Mouse (Mus musculus): Measurements from ENCODE around the gene Wasl. TPM values are rescaled to one million over a fixed set of nuclear protein-coding genes. Genes with fewer than 3 reads are reported as not detected.

The Wasl gene
- polyA plus RNA-seq, 1 experiment from 2014 or later: 37.1 TPM

DNA sequence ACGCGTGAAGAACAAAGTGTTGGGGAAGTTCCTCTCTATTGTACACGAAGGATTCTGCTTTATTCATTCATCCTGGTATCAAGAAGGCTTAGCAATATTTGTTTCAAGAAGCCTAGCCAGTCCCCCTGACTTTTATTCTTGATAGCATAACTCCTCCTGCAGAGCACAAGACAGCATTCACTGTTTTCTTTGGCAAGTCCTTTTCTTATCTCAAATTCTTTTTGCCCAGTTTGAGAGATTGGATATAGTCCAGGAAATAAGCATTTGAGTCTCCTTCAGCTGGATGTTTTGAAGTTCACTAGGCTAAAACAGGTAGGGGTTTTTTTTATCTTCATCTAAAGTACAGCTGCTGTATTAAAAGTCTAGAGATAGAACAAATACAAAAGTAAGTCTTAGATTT, 3.0 kb upstream of the Wasl start:
- H3K4me1 ChIP-seq (ENCODE audit: control insufficient read depth, insufficient read depth, low read length): no peaks in the 10 kb centered on the region
- WGBS: 82% methylated on average over 3 of the region's 3 CpGs
- DNase-seq (ENCODE audit: low spot score) (no peak), ATAC-seq (replicated peaks; ENCODE audit: insufficient number of reproducible peaks, low FRiP score, low TSS enrichment, low read depth) (no peak)
- H3K36me3 ChIP-seq (replicated peaks; ENCODE audit: control insufficient read depth, insufficient read depth, low read depth, low read length): no peaks in the 10 kb centered on the region
- no peaks in the 10 kb centered on the region for H3K27me3 ChIP-seq (ENCODE audit: control insufficient read depth, insufficient read depth, low read length)
- no peak overlapping the region for H3K27ac ChIP-seq (replicated peaks; ENCODE audit: low read depth, low read length)
- H3K4me2 ChIP-seq (ENCODE audit: low read depth, low read length): no peak overlapping the region
- H3K9me3 ChIP-seq (replicated peaks; ENCODE audit: control insufficient read depth, low read length): no peaks in the 10 kb centered on the region
- no peak overlapping the region for H3K9ac ChIP-seq (replicated peaks; ENCODE audit: low read length)
- H3K4me3 ChIP-seq (ENCODE audit: low read depth, low read length): no peak overlapping the region

DNA sequence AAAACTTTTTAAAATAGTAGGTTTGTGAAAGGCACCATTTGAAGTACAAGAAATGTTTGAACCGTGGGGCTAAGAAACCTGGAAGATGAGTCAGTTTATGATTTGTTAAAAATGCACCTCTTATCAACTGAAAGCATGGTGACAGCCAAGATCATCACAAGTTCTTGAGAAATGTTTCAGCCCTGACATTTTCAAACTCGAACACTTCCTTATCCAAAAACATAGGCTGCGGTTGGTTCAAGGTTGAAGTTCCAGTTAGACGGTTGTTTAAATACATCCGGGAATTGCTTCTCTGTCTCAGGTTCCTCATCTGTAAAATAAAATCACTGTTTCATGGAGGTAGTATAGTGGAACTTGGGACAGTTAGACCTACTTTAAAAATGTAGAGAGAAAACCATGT, 1.4 kb upstream of the Wasl start:
- Histone ChIP-seq H3K36me3 (replicated peaks; ENCODE audit: control insufficient read depth, insufficient read depth, low read depth, low read length) (no peaks in the 10 kb centered on the region), H3K9me3 (replicated peaks; ENCODE audit: control insufficient read depth, low read length) (no peaks in the 10 kb centered on the region), H3K4me1 (ENCODE audit: control insufficient read depth, insufficient read depth, low read length) (no peaks in the 10 kb centered on the region; the same call in 1 of the 2 replicates), H3K4me3 (ENCODE audit: low read depth, low read length) (no peak overlapping the region), H3K27me3 (ENCODE audit: control insufficient read depth, insufficient read depth, low read length) (no peaks in the 10 kb centered on the region), H3K4me2 (ENCODE audit: low read depth, low read length) (no peak overlapping the region), H3K9ac (replicated peaks; ENCODE audit: low read length) (no peak overlapping the region), H3K27ac (replicated peaks; ENCODE audit: low read depth, low read length) (no peak overlapping the region)
- 90% methylated on average over 5 of the region's 5 CpGs for WGBS
- ATAC-seq (replicated peaks; ENCODE audit: insufficient number of reproducible peaks, low FRiP score, low TSS enrichment, low read depth): no peak
- no peak for DNase-seq (ENCODE audit: low spot score)

DNA sequence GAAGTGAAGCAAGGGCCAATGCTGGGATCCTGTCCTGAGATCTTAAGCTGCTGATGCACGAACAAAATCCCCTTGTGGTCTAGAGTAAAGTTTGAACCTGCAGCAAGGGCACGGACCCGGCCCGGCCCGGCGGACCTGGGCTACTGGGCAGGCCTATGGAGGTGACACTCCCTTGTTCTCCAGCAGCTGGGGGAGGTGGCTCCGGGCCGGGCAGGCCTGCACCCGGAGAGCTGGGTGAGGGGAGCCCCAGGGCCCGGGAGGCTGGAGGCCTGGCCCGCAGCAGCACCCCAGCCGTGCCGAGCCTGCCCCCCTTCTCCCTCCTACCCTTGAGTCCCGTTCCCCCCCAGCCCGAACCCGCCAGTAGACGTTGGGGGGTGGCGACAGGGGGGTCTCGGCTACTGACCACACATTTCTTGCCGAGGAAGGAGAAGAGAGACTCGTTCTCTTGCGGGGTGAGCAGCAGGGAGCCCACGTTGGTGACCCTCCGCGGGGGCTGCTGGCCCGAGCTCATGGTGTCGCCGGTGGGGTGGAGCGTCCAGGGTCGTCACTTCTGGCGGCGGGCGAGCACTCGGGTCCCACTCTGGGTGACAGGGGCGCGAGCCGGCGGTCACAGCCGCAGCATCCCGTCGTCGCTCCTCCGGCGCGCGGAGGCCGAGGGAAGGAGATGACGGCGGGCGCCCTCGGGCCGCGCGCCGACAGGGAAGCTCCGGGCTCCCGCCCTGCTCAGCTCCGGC, 509 bp downstream of the Wasl start:
- peak; percentile 76 for ATAC-seq (replicated peaks; ENCODE audit: insufficient number of reproducible peaks, low FRiP score, low TSS enrichment, low read depth)
- Histone ChIP-seq H3K9ac (replicated peaks; ENCODE audit: low read length) (peak overlapping the region; percentile 86), H3K36me3 (replicated peaks; ENCODE audit: control insufficient read depth, insufficient read depth, low read depth, low read length) (no peaks in the 10 kb centered on the region), H3K27ac (replicated peaks; ENCODE audit: low read depth, low read length) (peak overlapping the region; percentile 91), H3K4me3 (ENCODE audit: low read depth, low read length) (peak overlapping the region; percentile 88), H3K4me1 (ENCODE audit: control insufficient read depth, insufficient read depth, low read length) (no peaks in the 10 kb centered on the region; the same call in 1 of the 2 replicates), H3K9me3 (replicated peaks; ENCODE audit: control insufficient read depth, low read length) (no peaks in the 10 kb centered on the region), H3K27me3 (ENCODE audit: control insufficient read depth, insufficient read depth, low read length) (no peaks in the 10 kb centered on the region), H3K4me2 (ENCODE audit: low read depth, low read length) (peak overlapping the region; percentile 58)
- DNase-seq (ENCODE audit: low spot score): peak; percentile 25
- WGBS: under 1% methylated on average over 56 of the region's 58 CpGs

DNA sequence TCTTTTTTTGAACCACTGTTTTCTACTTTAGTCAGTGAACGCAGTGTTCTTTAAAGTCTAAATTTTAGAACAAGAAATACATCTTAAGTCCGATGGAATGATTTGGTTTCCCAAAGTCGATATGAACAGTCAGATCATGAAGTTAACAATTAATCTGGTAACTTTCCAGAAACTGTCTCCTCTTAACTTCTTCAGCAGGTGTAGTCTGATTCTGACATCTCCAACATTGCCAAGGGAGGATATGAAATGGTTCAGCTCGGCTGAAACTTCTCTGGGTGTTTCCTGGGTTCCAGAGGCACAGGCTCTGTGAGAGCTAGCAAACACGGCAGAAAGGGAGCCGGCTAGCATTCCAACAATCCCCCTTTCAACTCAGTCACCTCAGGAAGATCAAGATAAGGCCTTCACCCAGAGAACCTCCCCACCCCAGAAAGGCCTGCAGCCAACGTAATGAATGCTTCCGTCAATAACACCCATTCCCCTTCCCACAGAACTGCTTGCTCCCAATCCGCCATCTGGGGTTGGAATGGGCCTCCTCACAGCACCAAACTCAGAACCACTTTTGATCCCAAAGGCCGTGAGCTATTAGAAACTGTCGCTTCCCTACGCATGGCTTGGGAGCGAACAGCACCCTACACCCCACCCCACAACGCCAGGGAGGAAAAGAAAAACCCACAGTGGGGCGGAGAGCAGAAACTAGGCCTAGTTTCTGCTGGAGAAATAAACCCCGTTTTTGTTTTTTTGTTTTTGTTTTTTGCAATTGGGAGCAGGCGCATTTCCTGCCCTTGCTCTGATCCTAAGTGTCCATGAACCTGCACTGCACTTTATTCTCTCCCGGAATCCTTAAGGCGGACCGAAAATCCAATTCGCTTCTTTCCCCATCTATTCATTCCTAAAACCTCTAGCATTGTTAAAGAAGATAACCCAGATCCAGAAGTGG, 1.3 kb downstream of the Wasl start:
- no peak for ATAC-seq (replicated peaks; ENCODE audit: insufficient number of reproducible peaks, low FRiP score, low TSS enrichment, low read depth)
- H3K36me3 ChIP-seq (replicated peaks; ENCODE audit: control insufficient read depth, insufficient read depth, low read depth, low read length): no peaks in the 10 kb centered on the region
- H3K9me3 ChIP-seq (replicated peaks; ENCODE audit: control insufficient read depth, low read length): no peaks in the 10 kb centered on the region
- H3K4me2 ChIP-seq (ENCODE audit: low read depth, low read length): peak overlapping the region; percentile 58
- H3K4me1 ChIP-seq (ENCODE audit: control insufficient read depth, insufficient read depth, low read length): no peaks in the 10 kb centered on the region; the same call in 1 of the 2 replicates
- no peaks in the 10 kb centered on the region for H3K27me3 ChIP-seq (ENCODE audit: control insufficient read depth, insufficient read depth, low read length)
- H3K4me3 ChIP-seq (ENCODE audit: low read depth, low read length): peak overlapping the region; percentile 88
- H3K9ac ChIP-seq (replicated peaks; ENCODE audit: low read length): peak overlapping the region; percentile 86
- 12% methylated on average over 21 of the region's 21 CpGs for WGBS
- DNase-seq (ENCODE audit: low spot score): peak; percentile 20
- H3K27ac ChIP-seq (replicated peaks; ENCODE audit: low read depth, low read length): peak overlapping the region; percentile 91

DNA sequence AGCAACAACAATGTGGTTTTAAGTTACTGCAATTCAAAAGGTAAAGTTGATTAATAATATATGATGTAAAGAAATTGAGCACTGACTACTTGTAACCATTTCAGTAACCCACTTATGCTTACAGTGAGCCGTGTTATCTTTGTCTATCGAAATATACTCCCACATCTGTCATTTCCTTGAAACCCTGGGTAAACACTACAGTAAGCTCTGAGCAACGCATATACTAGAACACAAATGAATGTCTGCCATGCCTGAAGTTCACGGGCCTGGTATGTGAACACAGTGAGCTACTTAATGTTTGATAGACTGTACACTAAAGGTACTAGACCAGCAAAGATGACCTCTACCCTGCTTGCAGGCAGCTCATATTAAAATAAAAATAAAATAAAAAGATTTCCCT, 2.3 kb downstream of the Wasl start:
- no peak overlapping the region for H3K4me2 ChIP-seq (ENCODE audit: low read depth, low read length)
- no peak for DNase-seq (ENCODE audit: low spot score)
- no peak for ATAC-seq (replicated peaks; ENCODE audit: insufficient number of reproducible peaks, low FRiP score, low TSS enrichment, low read depth)
- 86% methylated on average over 4 of the region's 4 CpGs for WGBS
- H3K27me3 ChIP-seq (ENCODE audit: control insufficient read depth, insufficient read depth, low read length): no peaks in the 10 kb centered on the region
- no peak overlapping the region for H3K4me3 ChIP-seq (ENCODE audit: low read depth, low read length)
- H3K27ac ChIP-seq (replicated peaks; ENCODE audit: low read depth, low read length): no peak overlapping the region
- H3K9me3 ChIP-seq (replicated peaks; ENCODE audit: control insufficient read depth, low read length): no peaks in the 10 kb centered on the region
- H3K9ac ChIP-seq (replicated peaks; ENCODE audit: low read length): no peak overlapping the region
- H3K4me1 ChIP-seq (ENCODE audit: control insufficient read depth, insufficient read depth, low read length): no peaks in the 10 kb centered on the region; the same call in 1 of the 2 replicates
- H3K36me3 ChIP-seq (replicated peaks; ENCODE audit: control insufficient read depth, insufficient read depth, low read depth, low read length): no peaks in the 10 kb centered on the region

DNA sequence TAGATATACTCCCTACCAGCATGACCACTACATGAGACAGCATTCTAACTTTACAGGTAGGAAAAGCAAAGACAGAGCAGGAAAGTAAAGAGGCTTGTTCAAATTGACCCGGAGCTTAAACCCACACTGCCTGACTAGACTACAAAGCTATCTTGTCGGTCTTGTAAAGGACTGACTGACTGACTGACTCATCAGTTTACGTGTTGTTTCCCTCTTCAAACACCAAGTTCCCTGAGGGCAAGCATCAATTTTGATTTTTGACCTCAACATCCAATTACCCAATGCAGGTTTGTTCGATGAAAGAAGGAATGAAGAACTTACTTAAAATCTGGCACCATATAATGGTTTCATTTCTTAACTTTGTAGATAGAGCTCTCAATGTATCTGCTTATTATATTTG, 2.9 kb downstream of the Wasl start:
- no peaks in the 10 kb centered on the region for H3K27me3 ChIP-seq (ENCODE audit: control insufficient read depth, insufficient read depth, low read length)
- H3K9me3 ChIP-seq (replicated peaks; ENCODE audit: control insufficient read depth, low read length): no peaks in the 10 kb centered on the region
- no peaks in the 10 kb centered on the region for H3K36me3 ChIP-seq (replicated peaks; ENCODE audit: control insufficient read depth, insufficient read depth, low read depth, low read length)
- H3K4me3 ChIP-seq (ENCODE audit: low read depth, low read length): no peak overlapping the region
- DNase-seq (ENCODE audit: low spot score) (no peak), ATAC-seq (replicated peaks; ENCODE audit: insufficient number of reproducible peaks, low FRiP score, low TSS enrichment, low read depth) (no peak)
- no peak overlapping the region for H3K4me2 ChIP-seq (ENCODE audit: low read depth, low read length)
- H3K4me1 ChIP-seq (ENCODE audit: control insufficient read depth, insufficient read depth, low read length): no peaks in the 10 kb centered on the region; the same call in 1 of the 2 replicates
- WGBS: 71% methylated on average over 4 of the region's 4 CpGs
- no peak overlapping the region for H3K27ac ChIP-seq (replicated peaks; ENCODE audit: low read depth, low read length)
- H3K9ac ChIP-seq (replicated peaks; ENCODE audit: low read length): no peak overlapping the region

DNA sequence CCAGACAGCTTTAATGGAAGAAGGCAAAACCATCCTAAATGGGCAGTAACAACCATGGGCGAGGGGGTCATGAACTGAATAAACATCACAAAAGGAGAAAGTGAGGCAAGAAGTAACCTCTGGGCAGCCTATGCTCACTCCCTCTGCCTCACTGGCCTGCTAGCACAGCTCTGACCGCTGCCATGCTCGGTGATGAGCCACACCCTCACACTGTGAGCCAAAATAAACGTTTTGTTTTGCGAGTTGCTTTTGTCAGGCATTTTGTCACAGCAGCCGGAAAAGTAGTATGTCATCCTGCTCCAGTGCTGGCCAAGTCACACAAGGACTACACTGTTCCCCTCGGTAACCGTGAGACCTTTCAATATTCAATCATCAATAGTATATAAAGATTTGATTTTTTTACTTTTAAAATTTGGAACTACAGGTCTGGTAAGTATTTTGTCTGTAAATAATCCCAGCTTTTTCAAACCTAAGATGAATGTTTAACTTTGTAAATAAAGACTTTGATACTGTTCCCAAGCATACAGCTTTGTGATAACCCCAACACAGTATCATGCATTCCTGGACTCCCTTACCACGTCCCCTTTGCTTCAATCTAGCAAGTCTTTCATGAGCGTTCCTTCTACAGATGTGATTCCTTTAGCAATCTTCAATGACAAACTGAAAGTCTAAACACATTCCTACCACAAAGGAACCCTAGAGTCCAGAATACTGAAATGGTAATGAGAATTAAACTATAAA, 7.0 kb downstream of the Wasl start:
- Histone ChIP-seq H3K9ac (replicated peaks; ENCODE audit: low read length) (no peak overlapping the region), H3K9me3 (replicated peaks; ENCODE audit: control insufficient read depth, low read length) (no peaks in the 10 kb centered on the region), H3K4me1 (ENCODE audit: control insufficient read depth, insufficient read depth, low read length) (no peaks in the 10 kb centered on the region; the same call in 1 of the 2 replicates), H3K27me3 (ENCODE audit: control insufficient read depth, insufficient read depth, low read length) (no peaks in the 10 kb centered on the region), H3K4me2 (ENCODE audit: low read depth, low read length) (no peak overlapping the region), H3K27ac (replicated peaks; ENCODE audit: low read depth, low read length) (no peak overlapping the region), H3K36me3 (replicated peaks; ENCODE audit: control insufficient read depth, insufficient read depth, low read depth, low read length) (no peaks in the 10 kb centered on the region), H3K4me3 (ENCODE audit: low read depth, low read length) (no peak overlapping the region)
- ATAC-seq (replicated peaks; ENCODE audit: insufficient number of reproducible peaks, low FRiP score, low TSS enrichment, low read depth) (no peak), DNase-seq (ENCODE audit: low spot score) (no peak)
- 74% methylated on average over 10 of the region's 10 CpGs for WGBS
